Mouse (Mus musculus): ENCODE measurements around the gene Mdga2. TPM values are rescaled to one million over a fixed set of nuclear protein-coding genes. Genes with fewer than 3 reads are reported as not detected.

Mdga2 gene
- polyA plus RNA-seq, 1 experiment from 2014 or later, result 0.24 TPM

DNA sequence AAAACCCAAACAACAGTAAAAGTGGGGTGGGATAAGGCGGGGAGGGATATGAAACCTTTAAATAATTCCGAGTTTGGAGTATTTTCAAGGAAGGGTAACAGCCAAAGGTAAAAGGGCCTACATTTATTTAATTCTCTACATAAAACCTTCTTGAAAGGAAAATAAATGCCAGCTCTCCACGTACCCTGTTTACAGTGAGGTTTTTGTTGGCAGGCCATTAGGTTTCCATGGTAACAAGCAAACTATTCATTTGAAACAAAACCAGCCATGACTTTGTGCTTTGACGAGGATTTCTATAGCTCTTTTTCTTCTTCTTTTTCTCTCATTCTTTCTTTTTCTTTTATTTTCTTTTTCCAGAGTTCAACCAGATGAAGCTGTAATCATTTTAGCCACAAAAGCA, 751.5 kb downstream of the Mdga2 start:
- H3K27ac ChIP-seq (ENCODE audit: low read length), result no peak overlapping the region
- WGBS, result 49% methylated on average over 4 of the region's 4 CpGs
- ATAC-seq (ENCODE audit: low read depth), result no peak

DNA sequence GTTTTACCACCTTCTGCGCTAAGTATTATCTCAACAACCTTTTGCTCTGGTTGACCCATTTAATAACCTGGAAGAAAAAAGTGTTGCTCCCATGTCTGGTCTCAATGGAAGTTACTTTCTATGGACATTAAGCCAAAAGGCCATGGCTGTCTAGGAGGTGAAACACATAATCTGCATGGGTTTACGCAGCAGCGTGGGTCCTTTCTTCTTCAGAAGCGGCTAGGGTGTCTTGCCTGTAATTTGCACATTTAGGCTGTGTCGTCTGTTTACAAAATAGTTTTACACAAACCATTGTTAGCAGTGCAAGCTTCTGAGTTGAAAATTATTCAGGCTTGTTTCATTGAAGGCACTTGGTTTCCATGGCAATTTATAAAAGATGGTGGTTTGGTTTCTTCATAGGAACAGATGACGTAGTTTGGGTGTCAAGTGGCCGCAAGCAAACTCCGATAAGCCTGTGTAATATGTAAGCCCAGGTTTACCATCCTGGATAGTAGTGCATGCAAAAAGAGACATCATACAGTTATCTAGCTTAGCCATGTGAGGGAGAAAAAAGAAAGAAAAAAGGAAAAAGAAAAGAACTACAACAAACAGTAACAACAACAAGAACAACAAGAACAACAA, 752.0 kb downstream of the Mdga2 start:
- Histone ChIP-seq H3K4me3 (ENCODE audit: low read length) (no peak overlapping the region), H3K4me2 (ENCODE audit: low read depth, low read length) (no peak overlapping the region), H3K27ac (ENCODE audit: low read length) (no peak overlapping the region), H3K27me3 (ENCODE audit: control insufficient read depth, insufficient read depth, low read depth, low read length) (no peaks in the 10 kb centered on the region), H3K36me3 (ENCODE audit: control insufficient read depth, insufficient read depth, low read length) (no peaks in the 10 kb centered on the region), H3K9me3 (ENCODE audit: control insufficient read depth, low read length) (no peaks in the 10 kb centered on the region), H3K4me1 (replicated peaks; ENCODE audit: control insufficient read depth, insufficient read depth, low read length) (no peaks in the 10 kb centered on the region), H3K9ac (ENCODE audit: low read length) (no peak overlapping the region)
- WGBS, result 85% methylated on average over 8 of the region's 8 CpGs
- ATAC-seq (ENCODE audit: low read depth), result no peak

More for the DNA sequence above, 751.5 kb downstream of the Mdga2 start:
- H3K27me3 ChIP-seq (ENCODE audit: control insufficient read depth, insufficient read depth, low read depth, low read length), result no peaks in the 10 kb centered on the region
- H3K4me2 ChIP-seq (ENCODE audit: low read depth, low read length), result no peak overlapping the region
- H3K9me3 ChIP-seq (ENCODE audit: control insufficient read depth, low read length), result no peaks in the 10 kb centered on the region
- H3K4me3 ChIP-seq (ENCODE audit: low read length), result no peak overlapping the region
- no peak overlapping the region for H3K9ac ChIP-seq (ENCODE audit: low read length)
- H3K36me3 ChIP-seq (ENCODE audit: control insufficient read depth, insufficient read depth, low read length), result no peaks in the 10 kb centered on the region
- H3K4me1 ChIP-seq (replicated peaks; ENCODE audit: control insufficient read depth, insufficient read depth, low read length), result no peaks in the 10 kb centered on the region

DNA sequence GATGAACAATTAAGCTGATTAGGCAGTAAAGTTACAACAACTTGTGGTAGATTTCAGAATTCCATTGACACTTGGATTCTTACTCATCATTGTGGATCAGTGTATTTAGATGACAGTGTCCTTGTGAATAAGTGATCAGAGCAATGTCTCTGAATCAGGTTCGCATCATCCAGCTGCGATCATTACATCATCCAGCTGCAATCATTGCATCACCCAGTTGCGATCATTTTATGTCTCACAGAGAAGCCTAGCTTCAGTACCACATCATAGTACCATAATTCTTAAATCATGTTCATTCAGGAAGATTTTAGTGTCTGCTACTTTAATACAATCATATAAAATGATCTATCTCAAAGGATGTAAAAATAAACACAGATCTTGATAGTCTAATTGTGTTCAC, 756.8 kb downstream of the Mdga2 start:
- H3K9me3 ChIP-seq (ENCODE audit: control insufficient read depth, low read length), result no peaks in the 10 kb centered on the region
- H3K4me2 ChIP-seq (ENCODE audit: low read depth, low read length), result no peak overlapping the region
- no peaks in the 10 kb centered on the region for H3K4me1 ChIP-seq (replicated peaks; ENCODE audit: control insufficient read depth, insufficient read depth, low read length)
- H3K36me3 ChIP-seq (ENCODE audit: control insufficient read depth, insufficient read depth, low read length), result no peaks in the 10 kb centered on the region
- WGBS, result 89% methylated on average over 3 of the region's 3 CpGs
- no peak overlapping the region for H3K27ac ChIP-seq (ENCODE audit: low read length)
- no peak overlapping the region for H3K4me3 ChIP-seq (ENCODE audit: low read length)
- no peaks in the 10 kb centered on the region for H3K27me3 ChIP-seq (ENCODE audit: control insufficient read depth, insufficient read depth, low read depth, low read length)
- H3K9ac ChIP-seq (ENCODE audit: low read length), result no peak overlapping the region
- ATAC-seq (ENCODE audit: low read depth), result no peak

DNA sequence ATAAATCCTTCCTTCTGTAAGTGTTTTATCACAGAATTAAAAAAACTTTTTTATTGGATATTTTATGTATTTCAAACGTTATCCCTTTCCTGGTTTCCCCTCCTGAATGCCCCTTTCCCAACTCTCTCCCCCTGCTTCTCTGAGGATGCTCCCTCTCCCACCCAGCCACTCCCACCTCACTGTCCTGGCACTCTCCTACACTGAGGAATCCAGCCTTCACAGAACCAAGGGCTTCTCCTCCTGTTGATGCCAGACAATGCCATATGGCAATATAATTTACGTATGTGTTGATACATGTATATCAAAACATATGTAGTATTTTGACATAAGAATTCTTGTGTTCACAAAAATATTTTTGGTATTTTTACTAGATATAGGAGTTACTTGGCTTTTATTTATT, 779.0 kb downstream of the Mdga2 start:
- WGBS, result 64% methylated on average over 2 of the region's 2 CpGs
- Histone ChIP-seq H3K4me1 (replicated peaks; ENCODE audit: control insufficient read depth, insufficient read depth, low read length) (no peaks in the 10 kb centered on the region), H3K9ac (ENCODE audit: low read length) (no peak overlapping the region), H3K27ac (ENCODE audit: low read length) (no peak overlapping the region), H3K36me3 (ENCODE audit: control insufficient read depth, insufficient read depth, low read length) (no peaks in the 10 kb centered on the region), H3K27me3 (ENCODE audit: control insufficient read depth, insufficient read depth, low read depth, low read length) (no peaks in the 10 kb centered on the region), H3K4me3 (ENCODE audit: low read length) (no peak overlapping the region), H3K9me3 (ENCODE audit: control insufficient read depth, low read length) (no peaks in the 10 kb centered on the region), H3K4me2 (ENCODE audit: low read depth, low read length) (no peak overlapping the region)
- ATAC-seq (ENCODE audit: low read depth), result no peak
